Mouse (Mus musculus): ENCODE data around the gene Smug1. TPM values are rescaled to one million over a fixed set of nuclear protein-coding genes. Genes with fewer than 3 reads are reported as not detected.

The Smug1 gene
- polyA plus RNA-seq, 2 experiments, result 18.2 to 18.6 TPM

DNA sequence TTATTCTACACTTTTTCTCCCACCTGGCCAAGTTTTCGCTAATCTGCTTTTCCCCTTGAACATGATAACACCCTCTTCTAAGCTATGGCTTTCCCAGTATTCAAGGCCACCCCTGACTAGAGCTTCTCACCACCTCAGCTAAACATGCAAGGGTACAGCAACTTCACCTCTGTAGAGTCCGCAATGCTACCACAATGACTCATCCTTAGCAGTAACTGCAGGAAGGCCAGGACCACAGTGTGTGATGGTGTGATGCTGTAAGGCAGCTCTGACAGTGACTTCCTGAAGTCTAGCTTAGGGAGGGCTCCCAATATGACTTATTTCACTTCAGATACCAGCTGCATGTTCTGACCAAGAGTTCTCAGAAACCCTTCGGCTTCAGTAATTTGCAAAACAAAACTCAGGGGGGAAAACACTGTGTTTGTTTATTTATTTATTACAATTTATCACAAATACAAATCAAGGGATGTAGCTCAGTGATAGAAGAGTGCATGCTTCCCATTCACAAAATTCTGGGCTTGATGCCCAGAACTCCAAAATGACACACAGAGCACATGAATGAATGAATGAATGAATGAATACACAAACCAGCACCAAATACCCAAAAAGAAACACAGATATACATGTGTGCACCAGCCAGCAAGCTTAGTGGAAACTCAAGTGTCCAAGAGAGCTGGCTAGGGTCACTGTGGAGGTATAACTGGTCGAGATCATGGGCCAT lies 13.8 kb downstream of the Smug1 start:
- WGBS, result 85% methylated on average over 4 of the region's 4 CpGs
- peaks cover 13% of the 10 kb centered on the region; the same call in 1 of the 2 replicates for H3K27me3 ChIP-seq (ENCODE audit: control insufficient read depth, insufficient read depth, low read length)

GRCm38 (mm10) chr15:103152371-103152770 lies 14.5 kb downstream of the Smug1 start:
- Histone ChIP-seq H3K27me3 (ENCODE audit: control insufficient read depth, insufficient read depth, low read length) (peaks cover 18% of the 10 kb centered on the region), H3K36me3 (ENCODE audit: control insufficient read depth, insufficient read depth, low read length) (0 out of 2 replicates have a peak, but pooled peaks cover 7% of the 10 kb centered on the region)
- no peak for ATAC-seq (ENCODE audit: low FRiP score, low read depth)

More for the DNA sequence above, 13.8 kb downstream of the Smug1 start:
- Histone ChIP-seq H3K27ac (replicated peaks; ENCODE audit: low read depth, low read length) (no peak overlapping the region), H3K4me1 (ENCODE audit: control insufficient read depth, insufficient read depth, low read length) (no peaks in the 10 kb centered on the region), H3K36me3 (ENCODE audit: control insufficient read depth, insufficient read depth, low read length) (0 out of 2 replicates have a peak, but pooled peaks cover 7% of the 10 kb centered on the region), H3K9me3 (ENCODE audit: control insufficient read depth, low read length) (no peaks in the 10 kb centered on the region), H3K9ac (ENCODE audit: low read depth, low read length, severe bottlenecking) (no peak overlapping the region), H3K4me3 (replicated peaks; ENCODE audit: low read length) (no peak overlapping the region), H3K4me2 (replicated peaks; ENCODE audit: low read depth, low read length, severe bottlenecking) (no peak overlapping the region)
- no peak for TF ChIP-seq POLR2A (IDR thresholded peaks at IDR 0.05; ENCODE audit: borderline replicate concordance, extremely low read depth, insufficient read depth, insufficient read length)
- ATAC-seq (ENCODE audit: low FRiP score, low read depth) (no peak), DNase-seq (ENCODE audit: low spot score) (no peak)

DNA sequence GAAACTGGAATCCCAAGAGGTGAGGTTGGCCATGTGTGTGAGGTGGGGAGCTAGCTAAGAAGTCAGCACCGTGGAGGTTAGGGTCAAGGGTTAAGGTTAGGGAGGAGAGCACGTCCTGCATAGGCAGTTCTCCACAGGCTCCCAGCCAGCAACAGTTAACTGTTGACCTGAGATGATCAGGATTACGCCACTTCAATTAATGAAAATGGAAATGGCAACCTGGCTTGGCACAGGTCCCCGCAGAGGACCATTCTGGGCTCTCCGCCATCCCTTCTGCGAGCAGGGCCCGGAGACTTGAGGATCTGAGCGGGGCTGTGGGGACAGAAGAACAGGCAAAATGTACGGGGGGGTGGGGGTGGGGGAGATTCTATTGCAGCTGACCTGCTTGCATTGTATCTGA lies 19.1 kb downstream of the Smug1 start:
- Histone ChIP-seq H3K27ac (replicated peaks; ENCODE audit: low read depth, low read length) (no peak overlapping the region), H3K4me1 (ENCODE audit: control insufficient read depth, insufficient read depth, low read length) (peaks cover 14% of the 10 kb centered on the region), H3K27me3 (ENCODE audit: control insufficient read depth, insufficient read depth, low read length) (peaks cover 23% of the 10 kb centered on the region), H3K36me3 (ENCODE audit: control insufficient read depth, insufficient read depth, low read length) (no peaks in the 10 kb centered on the region), H3K9ac (ENCODE audit: low read depth, low read length, severe bottlenecking) (no peak overlapping the region), H3K4me2 (replicated peaks; ENCODE audit: low read depth, low read length, severe bottlenecking) (peak overlapping the region; percentile 90; the same call in 1 of the 2 replicates), H3K9me3 (ENCODE audit: control insufficient read depth, low read length) (no peaks in the 10 kb centered on the region), H3K4me3 (replicated peaks; ENCODE audit: low read length) (no peak overlapping the region)
- DNase-seq (ENCODE audit: low spot score), result no peak
- no peak for ATAC-seq (ENCODE audit: low FRiP score, low read depth)
- 46% methylated on average over 9 of the region's 9 CpGs for WGBS
- no peak for TF ChIP-seq POLR2A (IDR thresholded peaks at IDR 0.05; ENCODE audit: borderline replicate concordance, extremely low read depth, insufficient read depth, insufficient read length)

More at GRCm38 (mm10) chr15:103152371-103152770, 14.5 kb downstream of the Smug1 start:
- Histone ChIP-seq H3K9me3 (ENCODE audit: control insufficient read depth, low read length) (no peaks in the 10 kb centered on the region), H3K4me3 (replicated peaks; ENCODE audit: low read length) (no peak overlapping the region), H3K27ac (replicated peaks; ENCODE audit: low read depth, low read length) (no peak overlapping the region), H3K4me2 (replicated peaks; ENCODE audit: low read depth, low read length, severe bottlenecking) (no peak overlapping the region), H3K4me1 (ENCODE audit: control insufficient read depth, insufficient read depth, low read length) (peaks cover 6% of the 10 kb centered on the region), H3K9ac (ENCODE audit: low read depth, low read length, severe bottlenecking) (no peak overlapping the region)
- WGBS, result 83% methylated on average over 3 of the region's 3 CpGs
- TF ChIP-seq POLR2A (IDR thresholded peaks at IDR 0.05; ENCODE audit: borderline replicate concordance, extremely low read depth, insufficient read depth, insufficient read length), result no peak
- no peak for DNase-seq (ENCODE audit: low spot score)

DNA sequence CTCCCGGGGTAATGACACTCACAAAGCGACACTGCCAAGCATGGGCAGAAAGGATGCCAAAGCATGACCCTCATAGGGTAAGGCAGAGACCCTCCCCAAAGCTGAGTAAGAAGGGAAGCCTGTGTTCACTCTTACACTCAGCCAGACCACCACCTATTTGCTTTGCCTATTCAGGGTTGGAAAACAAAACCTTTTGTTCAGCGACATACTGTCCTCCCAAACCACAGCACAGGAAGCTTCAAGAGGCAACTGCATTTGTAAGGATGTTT lies 19.5 kb downstream of the Smug1 start:
- no peaks in the 10 kb centered on the region for H3K36me3 ChIP-seq (ENCODE audit: control insufficient read depth, insufficient read depth, low read length)
- ATAC-seq (ENCODE audit: low FRiP score, low read depth) (no peak), DNase-seq (ENCODE audit: low spot score) (no peak)
- H3K9ac ChIP-seq (ENCODE audit: low read depth, low read length, severe bottlenecking), result peak overlapping the region; percentile 53; the same call in 1 of the 2 replicates
- peaks cover 23% of the 10 kb centered on the region for H3K27me3 ChIP-seq (ENCODE audit: control insufficient read depth, insufficient read depth, low read length)
- no peaks in the 10 kb centered on the region for H3K9me3 ChIP-seq (ENCODE audit: control insufficient read depth, low read length)
- peak overlapping the region; percentile 90 for H3K4me2 ChIP-seq (replicated peaks; ENCODE audit: low read depth, low read length, severe bottlenecking)
- 32% methylated on average over 3 of the region's 3 CpGs for WGBS
- H3K4me1 ChIP-seq (ENCODE audit: control insufficient read depth, insufficient read depth, low read length), result peaks cover 14% of the 10 kb centered on the region
- no peak overlapping the region; the same call in 1 of the 2 replicates for H3K4me3 ChIP-seq (replicated peaks; ENCODE audit: low read length)
- TF ChIP-seq POLR2A (IDR thresholded peaks at IDR 0.05; ENCODE audit: borderline replicate concordance, extremely low read depth, insufficient read depth, insufficient read length), result no peak
- H3K27ac ChIP-seq (replicated peaks; ENCODE audit: low read depth, low read length), result no peak overlapping the region

GRCm38 (mm10) chr15:103146627-103147421 lies 20.1 kb downstream of the Smug1 start:
- H3K4me2 ChIP-seq (replicated peaks; ENCODE audit: low read depth, low read length, severe bottlenecking), result peak overlapping the region; percentile 90
- 1% methylated on average over 49 of the region's 57 CpGs for WGBS
- H3K36me3 ChIP-seq (ENCODE audit: control insufficient read depth, insufficient read depth, low read length), result no peaks in the 10 kb centered on the region
- H3K4me1 ChIP-seq (ENCODE audit: control insufficient read depth, insufficient read depth, low read length), result peaks cover 14% of the 10 kb centered on the region
- no peak for TF ChIP-seq POLR2A (IDR thresholded peaks at IDR 0.05; ENCODE audit: borderline replicate concordance, extremely low read depth, insufficient read depth, insufficient read length)
- peak overlapping the region; percentile 53 for H3K9ac ChIP-seq (ENCODE audit: low read depth, low read length, severe bottlenecking)
- ATAC-seq (ENCODE audit: low FRiP score, low read depth) (peak; percentile 54), DNase-seq (ENCODE audit: low spot score) (no peak)
- peak overlapping the region; percentile 43 for H3K4me3 ChIP-seq (replicated peaks; ENCODE audit: low read length)
- no peaks in the 10 kb centered on the region for H3K9me3 ChIP-seq (ENCODE audit: control insufficient read depth, low read length)
- H3K27me3 ChIP-seq (ENCODE audit: control insufficient read depth, insufficient read depth, low read length), result peaks cover 23% of the 10 kb centered on the region
- H3K27ac ChIP-seq (replicated peaks; ENCODE audit: low read depth, low read length), result no peak overlapping the region

Data from limb, embryonic 14.5 days (tissue).